Mouse (Mus musculus) embryonic facial prominence, embryonic 11.5 days (tissue): ENCODE measurements around the gene Mier3. TPM values are rescaled to one million over a fixed set of nuclear protein-coding genes. Genes with fewer than 3 reads are reported as not detected.

ENCODE experiments used
- ATAC-seq: fragments of 200-750 bp; cut with Nextera tagmentation; replicated peaks from 2 replicates; pipeline ENCODE4 v1.8.0; 2017; ENCODE audit warnings: low read depth; ENCODE audit not compliant: insufficient number of reproducible peaks, low FRiP score, low TSS enrichment
- DNase-seq: peaks from one replicate; pipeline ENCODE4 v3.0.0-alpha.2; 2015; ENCODE audit warnings: low spot score
- H3K27ac ChIP-seq: fragments of 300-500 bp; sonication (generic); replicated peaks from 2 replicates; pipeline ENCODE4 v1.5.1; 2014; ENCODE audit warnings: mild to moderate bottlenecking, low read depth, low read length, control low read depth
- H3K27me3 ChIP-seq: fragments of 300-500 bp; sonication (generic); 2 replicates; pipeline ENCODE4 v1.6.1; 2014; ENCODE audit warnings: mild to moderate bottlenecking, low read length, moderate library complexity, mixed read lengths; ENCODE audit not compliant: control insufficient read depth, insufficient read depth
- H3K36me3 ChIP-seq: fragments of 300-500 bp; sonication (generic); replicated peaks from 2 replicates; pipeline ENCODE4 v1.6.1; 2014; ENCODE audit warnings: low read depth, mild to moderate bottlenecking, low read length, moderate library complexity, mixed read lengths; ENCODE audit not compliant: control insufficient read depth, insufficient read depth
- H3K4me1 ChIP-seq: fragments of 300-500 bp; sonication (generic); 2 replicates; pipeline ENCODE4 v1.6.1; 2014; ENCODE audit warnings: low read length, mixed read lengths; ENCODE audit not compliant: control insufficient read depth, insufficient read depth
- H3K4me2 ChIP-seq: fragments of 300-500 bp; sonication (generic); 2 replicates; pipeline ENCODE4 v1.6.1; 2014; ENCODE audit warnings: low read depth, mild to moderate bottlenecking, control low read depth, low read length, moderate library complexity
- H3K4me3 ChIP-seq: fragments of 300-500 bp; sonication (generic); 2 replicates; pipeline ENCODE4 v1.5.1; 2014; ENCODE audit warnings: low read depth, low read length, control low read depth
- H3K9ac ChIP-seq: fragments of 300-500 bp; sonication (generic); replicated peaks from 2 replicates; pipeline ENCODE4 v1.6.1; 2014; ENCODE audit warnings: mild to moderate bottlenecking, control low read depth, low read length
- H3K9me3 ChIP-seq: fragments of 300-500 bp; sonication (generic); replicated peaks from 2 replicates; pipeline ENCODE4 v1.6.1; 2016; ENCODE audit warnings: mild to moderate bottlenecking, low read length, inconsistent platforms, mixed read lengths; ENCODE audit not compliant: control insufficient read depth
- WGBS: fragments of 180-500 bp; shearing (Covaris S2); extraction: QIAGEN DNeasy Blood & Tissue Kit; methylation state at CpG from one replicate; pipeline ENCODE4 v1.1.7; 2014; 5-methylcytosine and 5-hydroxymethylcytosine counted together
- polyA plus RNA-seq: library from polyadenylated mRNA; unstranded; fragments of >200 nt; fragmentation: Nextera tagmentation; extraction: Ambion mirVana; gene quantifications from 2 replicates; pipeline ENCODE4 v1.2.1, GENCODE M21; 2014

Mier3 gene
- polyA plus RNA-seq, 1 experiment from 2014 or later = 31.5 TPM

DNA sequence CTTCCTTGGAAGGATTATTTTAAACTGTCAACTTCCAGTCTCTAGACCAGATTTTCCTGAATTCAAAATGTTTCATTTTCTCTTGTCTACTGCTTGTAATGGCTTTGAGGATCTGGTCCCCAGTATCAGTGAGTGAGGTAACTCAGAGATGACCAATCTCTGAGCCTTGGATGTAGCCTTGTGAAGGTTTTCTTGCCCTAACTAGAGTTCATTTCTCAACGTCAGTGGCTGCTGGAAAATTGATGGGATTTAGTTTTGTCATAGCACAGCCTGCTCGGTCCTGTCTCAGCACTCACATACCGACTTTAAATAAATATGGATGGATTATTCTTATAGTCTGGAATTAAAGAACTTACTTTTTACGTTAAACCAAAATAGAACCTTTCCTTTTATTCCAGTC is 29.8 kb downstream of the Mier3 start:
- no peaks in the 10 kb centered on the region for H3K4me1 ChIP-seq

DNA sequence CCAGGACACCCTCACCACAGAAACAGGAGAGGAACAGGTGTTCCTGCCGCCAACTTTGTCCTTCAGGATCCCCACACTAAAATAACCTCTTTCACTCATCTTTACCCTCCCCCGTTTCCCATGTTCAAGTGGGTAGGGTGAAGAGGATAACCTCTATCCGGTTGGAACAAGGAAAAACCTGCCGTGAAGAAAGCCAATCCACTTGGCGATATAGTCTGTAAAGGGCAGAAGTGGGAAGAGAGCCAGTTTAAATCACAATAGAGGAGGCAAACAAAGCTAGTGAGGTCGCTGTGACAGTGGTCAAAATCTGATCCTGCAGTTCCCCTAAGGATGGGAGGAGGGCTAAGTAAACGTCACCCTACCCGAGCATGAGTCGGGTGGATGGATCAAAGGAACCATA is 38.9 kb downstream of the Mier3 start:
- H3K9ac ChIP-seq = no peak overlapping the region
- WGBS = 62% methylated on average over 9 of the region's 9 CpGs
- H3K27me3 ChIP-seq = no peaks in the 10 kb centered on the region

More for the DNA sequence above, 29.8 kb downstream of the Mier3 start:
- Histone ChIP-seq H3K9me3 (no peaks in the 10 kb centered on the region), H3K4me3 (no peak overlapping the region), H3K27ac (no peak overlapping the region), H3K36me3 (peaks cover 6% of the 10 kb centered on the region), H3K4me2 (no peak overlapping the region), H3K27me3 (no peaks in the 10 kb centered on the region), H3K9ac (no peak overlapping the region)
- WGBS = 92% methylated on average over 4 of the region's 4 CpGs
- no peak for DNase-seq
- ATAC-seq = no peak

GRCm38 (mm10) chr13:111724811-111725164 is 44.0 kb downstream of the Mier3 start:
- Histone ChIP-seq H3K4me2 (peak overlapping the region; percentile 52), H3K4me1 (no peaks in the 10 kb centered on the region), H3K27me3 (no peaks in the 10 kb centered on the region), H3K27ac (peak overlapping the region; percentile 61; the same call in 1 of the 2 replicates), H3K36me3 (no peaks in the 10 kb centered on the region), H3K4me3 (peak overlapping the region; percentile 43), H3K9ac (peak overlapping the region; percentile 52), H3K9me3 (no peaks in the 10 kb centered on the region)
- DNase-seq = no peak
- WGBS = under 1% methylated on average over 18 of the region's 18 CpGs
- no peak for ATAC-seq

More for the DNA sequence above, 38.9 kb downstream of the Mier3 start:
- H3K4me3 ChIP-seq = no peak overlapping the region
- H3K36me3 ChIP-seq = no peaks in the 10 kb centered on the region; the same call in 1 of the 2 replicates
- ATAC-seq (no peak), DNase-seq (no peak)
- H3K27ac ChIP-seq = no peak overlapping the region
- no peak overlapping the region for H3K4me2 ChIP-seq
- H3K4me1 ChIP-seq = no peaks in the 10 kb centered on the region
- H3K9me3 ChIP-seq = no peaks in the 10 kb centered on the region

GRCm38 (mm10) chr13:111725165-111726077 is 44.6 kb downstream of the Mier3 start:
- Histone ChIP-seq H3K4me2 (peak overlapping the region; percentile 78), H3K9ac (peak overlapping the region; percentile 68), H3K27me3 (no peaks in the 10 kb centered on the region), H3K27ac (peak overlapping the region; percentile 61; the same call in 1 of the 2 replicates), H3K4me1 (no peaks in the 10 kb centered on the region), H3K9me3 (no peaks in the 10 kb centered on the region), H3K4me3 (peak overlapping the region; percentile 43), H3K36me3 (no peaks in the 10 kb centered on the region)
- under 1% methylated on average over 64 of the region's 65 CpGs for WGBS
- peak; percentile 99 for DNase-seq
- peak; percentile 99 for ATAC-seq

GRCm38 (mm10) chr13:111726898-111727297 is 46.1 kb downstream of the Mier3 start:
- Histone ChIP-seq H3K27me3 (no peaks in the 10 kb centered on the region), H3K9ac (no peak overlapping the region), H3K36me3 (no peaks in the 10 kb centered on the region), H3K4me2 (no peak overlapping the region), H3K4me1 (no peaks in the 10 kb centered on the region), H3K27ac (no peak overlapping the region), H3K9me3 (no peaks in the 10 kb centered on the region), H3K4me3 (no peak overlapping the region)
- DNase-seq (no peak), ATAC-seq (no peak)
- WGBS = 89% methylated on average over 5 of the region's 5 CpGs

DNA sequence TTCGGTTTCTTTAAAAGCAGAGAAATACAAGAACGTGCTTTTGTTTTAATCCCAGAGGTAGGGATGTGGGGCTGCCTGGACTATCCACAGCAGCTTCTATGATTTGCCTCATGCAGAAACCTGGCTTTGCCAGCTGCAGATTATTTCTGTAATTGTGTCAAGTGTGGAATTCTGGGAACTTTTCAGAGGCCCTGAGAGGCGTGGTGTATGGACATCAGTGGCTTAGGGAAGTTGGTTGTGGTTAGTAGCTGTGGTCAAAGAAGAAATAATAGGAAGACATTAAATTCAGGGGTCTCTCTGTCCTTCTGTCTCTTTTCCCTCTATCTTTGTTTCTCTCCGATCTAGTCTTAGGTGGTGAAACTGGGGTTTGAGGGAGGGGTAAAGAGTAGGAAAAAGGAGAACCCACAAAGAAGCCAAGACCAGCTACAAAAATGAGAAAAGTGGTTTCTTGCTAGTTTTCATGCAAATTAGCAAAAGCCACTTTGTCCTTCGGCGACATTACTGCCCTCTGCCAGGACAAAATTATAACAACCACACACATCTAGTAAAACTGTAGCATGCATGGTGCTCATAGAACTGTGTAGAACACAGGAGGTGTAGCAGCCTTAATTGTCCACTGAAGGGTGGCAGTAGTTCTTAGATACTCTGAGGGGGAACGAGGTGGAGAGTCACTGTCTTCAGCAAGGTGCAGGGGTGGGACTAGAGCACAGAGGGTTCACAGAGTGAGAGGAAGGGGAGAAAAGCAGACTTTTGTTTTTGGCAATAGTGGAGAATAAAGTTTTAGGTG is 60.6 kb downstream of the Mier3 start:
- no peaks in the 10 kb centered on the region for H3K36me3 ChIP-seq
- no peak overlapping the region for H3K4me3 ChIP-seq
- H3K4me1 ChIP-seq = no peaks in the 10 kb centered on the region
- H3K4me2 ChIP-seq = no peak overlapping the region
- no peak overlapping the region for H3K27ac ChIP-seq
- DNase-seq (no peak), ATAC-seq (no peak)
- no peaks in the 10 kb centered on the region for H3K27me3 ChIP-seq
- no peak overlapping the region for H3K9ac ChIP-seq
- 80% methylated on average over 7 of the region's 7 CpGs for WGBS
- no peaks in the 10 kb centered on the region for H3K9me3 ChIP-seq

DNA sequence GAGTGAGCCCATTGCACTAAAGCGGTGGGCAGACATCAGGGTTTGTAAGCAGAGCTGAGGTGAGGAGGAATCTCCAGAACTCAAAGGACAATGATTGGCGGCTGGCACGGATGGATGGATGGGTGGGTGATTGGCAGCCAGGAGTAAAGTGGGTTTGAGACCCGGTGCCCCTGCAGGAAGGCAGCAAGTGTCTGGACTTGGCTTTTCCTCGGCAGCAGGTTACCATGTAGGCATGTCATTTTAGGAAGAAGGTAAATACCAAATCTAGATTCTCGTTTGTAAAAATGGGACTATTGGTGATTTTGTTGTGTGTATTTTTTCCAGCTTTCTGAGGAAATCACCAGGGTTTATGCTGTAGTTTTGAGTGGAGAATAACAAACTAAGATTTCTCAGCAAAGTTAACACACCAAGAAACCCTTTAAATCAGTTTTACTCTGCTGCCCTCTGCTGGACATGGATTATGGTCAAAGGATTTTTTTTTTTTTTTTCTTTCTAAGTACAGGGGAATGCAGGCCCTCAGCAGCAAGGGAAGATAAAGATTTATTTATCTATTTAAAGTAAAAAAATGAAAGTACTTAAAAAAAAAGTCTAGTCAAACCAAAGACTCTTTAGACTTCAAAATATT is 61.3 kb downstream of the Mier3 start:
- 59% methylated on average over 6 of the region's 6 CpGs for WGBS
- Histone ChIP-seq H3K4me2 (no peak overlapping the region), H3K4me1 (no peaks in the 10 kb centered on the region), H3K36me3 (no peaks in the 10 kb centered on the region), H3K27me3 (no peaks in the 10 kb centered on the region), H3K9ac (no peak overlapping the region), H3K27ac (no peak overlapping the region), H3K4me3 (no peak overlapping the region), H3K9me3 (no peaks in the 10 kb centered on the region)
- ATAC-seq (no peak), DNase-seq (peak; percentile 89)
